Mouse (Mus musculus) neural tube, embryonic 12.5 days (tissue): ENCODE results near the gene Sertad2. TPM values are rescaled to one million over a fixed set of nuclear protein-coding genes. Genes with fewer than 3 reads are reported as not detected.
A peak's percentile ranks its signal among the peaks of the same experiment; 100 is the strongest.

Source experiments
- ATAC-seq: fragments of 200-750 bp; cut with Nextera tagmentation; 2 replicates; pipeline ENCODE4 v1.8.0; 2017; ENCODE audit warnings: low read depth, mild to moderate bottlenecking, moderate TSS enrichment, moderate library complexity; ENCODE audit not compliant: low FRiP score
- H3K27ac ChIP-seq: fragments of 300-500 bp; sonication (generic); 2 replicates; pipeline ENCODE4 v1.5.1; 2016
- H3K27me3 ChIP-seq: fragments of 300-500 bp; sonication (generic); replicated peaks from 2 replicates; pipeline ENCODE4 v1.6.1; 2016; ENCODE audit warnings: mild to moderate bottlenecking
- H3K36me3 ChIP-seq: fragments of 300-500 bp; sonication (generic); 2 replicates; pipeline ENCODE4 v1.6.1; 2016; ENCODE audit warnings: mild to moderate bottlenecking
- H3K4me1 ChIP-seq: fragments of 300-500 bp; sonication (generic); 2 replicates; pipeline ENCODE4 v1.6.1; 2016
- H3K4me2 ChIP-seq: fragments of 300-500 bp; sonication (generic); replicated peaks from 2 replicates; pipeline ENCODE4 v1.6.1; 2016; ENCODE audit warnings: mild to moderate bottlenecking
- H3K4me3 ChIP-seq: fragments of 300-500 bp; sonication (generic); 2 replicates; pipeline ENCODE4 v1.5.1; 2016
- H3K9ac ChIP-seq: fragments of 300-500 bp; sonication (generic); 2 replicates; pipeline ENCODE4 v1.6.1; 2016; ENCODE audit warnings: mild to moderate bottlenecking
- H3K9me3 ChIP-seq: fragments of 300-500 bp; sonication (generic); 2 replicates; pipeline ENCODE4 v1.6.1; 2016; ENCODE audit warnings: mild to moderate bottlenecking
- WGBS: fragments of 180-500 bp; shearing (Covaris S2); methylation state at CpG from one replicate; pipeline ENCODE4 v1.1.7; 2016; 5-methylcytosine and 5-hydroxymethylcytosine counted together
- polyA plus RNA-seq: library from polyadenylated mRNA; unstranded; fragments of >200 nt; fragmentation: Nextera tagmentation; extraction: Ambion mirVana; gene quantifications from 2 replicates; pipeline ENCODE4 v1.2.1, GENCODE M21; 2016

The Sertad2 gene
- polyA plus RNA-seq, result 35.4 and 35.7 TPM in 2 replicates

DNA sequence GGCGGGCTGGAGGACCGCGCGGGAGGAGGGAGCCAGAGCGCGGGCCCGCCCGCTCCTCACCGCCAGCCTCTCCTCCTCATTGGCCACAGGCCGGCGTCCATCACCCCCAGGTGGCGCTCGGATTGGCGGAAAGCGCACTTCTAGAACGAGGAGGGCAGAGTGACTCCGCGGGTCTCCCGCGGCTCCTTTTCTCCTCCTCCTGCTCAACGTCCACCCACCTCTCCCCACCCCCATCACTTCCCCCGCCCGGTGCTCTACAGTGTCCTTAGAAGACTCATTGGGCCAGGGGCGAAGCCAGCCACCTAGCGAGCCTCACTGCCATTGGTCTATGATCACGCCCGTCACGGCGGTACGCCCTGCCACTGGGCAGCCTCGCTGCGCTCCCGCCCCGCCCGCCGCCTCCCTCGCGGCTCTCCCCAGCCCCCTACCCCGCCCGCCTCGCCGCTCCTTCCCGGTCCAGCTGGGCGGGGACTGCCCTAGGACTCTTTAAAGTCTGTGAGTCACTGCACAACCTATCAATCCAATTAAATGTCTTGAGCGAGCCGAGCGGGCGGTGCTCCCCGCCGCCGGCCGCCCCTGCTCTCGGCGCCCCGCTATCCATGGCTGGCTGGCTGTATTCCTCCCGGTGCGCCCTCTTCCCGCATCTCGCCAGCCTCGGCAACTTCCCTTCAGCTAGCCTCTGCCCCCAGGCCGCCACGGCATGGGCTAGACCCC is at the start of gene Sertad2:
Gene Sertad2, plus strand, starts transcription at position 515 of the 714 bp plus-strand sequence.
- Histone ChIP-seq H3K4me3 (peak within 1 kb of the TSS; percentile 85), H3K4me2 (peak within 1 kb of the TSS; percentile 76), H3K27me3 (no peaks in the 10 kb centered on the region), H3K36me3 (no peaks in the 10 kb centered on the region), H3K27ac (peak within 1 kb of the TSS; percentile 92), H3K9me3 (no peaks in the 10 kb centered on the region), H3K4me1 (peaks cover 16% of the 10 kb centered on the region), H3K9ac (peak within 1 kb of the TSS; percentile 82)
- under 1% methylated on average over 61 of the region's 62 CpGs for WGBS
- peak; percentile 100 for ATAC-seq

DNA sequence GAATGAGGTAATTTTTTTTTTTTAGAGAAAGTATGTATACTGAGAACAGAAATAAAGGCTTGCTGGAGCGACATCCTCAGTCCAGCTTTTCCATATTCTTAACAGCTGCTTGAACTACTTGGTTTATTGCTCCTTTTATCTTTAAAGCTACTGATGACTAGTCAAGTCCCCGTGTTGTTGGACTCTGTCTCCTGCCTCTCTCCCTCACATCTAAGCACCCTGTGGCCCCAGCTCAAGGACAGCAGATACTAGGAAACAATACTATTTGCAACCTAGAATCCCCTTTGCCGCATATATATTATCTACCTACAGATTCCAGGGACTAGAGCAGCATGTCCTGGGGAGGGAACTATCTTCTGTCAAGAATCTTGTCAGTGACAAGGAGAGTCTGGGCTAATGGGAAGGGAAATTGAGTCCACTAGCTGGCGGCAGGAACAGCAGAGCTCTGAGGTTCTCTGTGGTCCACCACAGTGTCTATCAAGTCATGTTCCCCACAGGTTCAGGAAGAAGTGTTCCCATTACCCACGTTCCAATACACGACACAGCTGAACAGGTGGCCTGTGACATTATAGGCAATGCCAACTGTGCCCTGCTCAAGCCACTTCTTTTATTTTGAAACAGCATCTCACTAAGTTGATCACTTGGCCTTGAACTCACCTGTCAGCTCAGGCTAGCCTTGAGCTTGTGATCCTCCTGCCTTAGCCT is 49.0 kb upstream of the Sertad2 start:
- 82% methylated on average over 6 of the region's 6 CpGs for WGBS
- Histone ChIP-seq H3K4me3 (no peak overlapping the region), H3K27me3 (no peaks in the 10 kb centered on the region), H3K9me3 (no peaks in the 10 kb centered on the region), H3K27ac (no peak overlapping the region), H3K4me2 (no peak overlapping the region), H3K36me3 (no peaks in the 10 kb centered on the region), H3K9ac (no peak overlapping the region), H3K4me1 (no peaks in the 10 kb centered on the region)
- ATAC-seq, result no peak

DNA sequence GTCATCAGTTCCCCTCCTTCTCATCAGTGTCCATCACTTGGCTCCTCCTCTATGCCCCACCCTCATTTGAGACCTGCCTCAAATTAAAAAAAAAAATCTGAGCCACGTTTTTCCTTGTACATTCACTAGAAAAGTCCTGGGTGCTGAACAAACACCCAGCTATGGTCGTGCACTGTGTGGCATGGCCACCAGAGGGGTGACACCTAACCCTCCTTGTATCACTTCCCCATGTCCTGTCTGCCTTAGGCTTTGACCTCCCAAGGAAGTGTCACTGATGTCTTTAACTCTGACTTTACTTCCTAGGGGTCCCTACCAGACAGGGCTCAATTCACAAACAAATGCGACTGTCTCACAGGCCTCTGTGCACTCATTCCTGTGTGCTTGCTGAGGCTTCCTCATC is 42.5 kb upstream of the Sertad2 start:
- H3K27ac ChIP-seq, result no peak overlapping the region
- no peaks in the 10 kb centered on the region for H3K4me1 ChIP-seq
- H3K9ac ChIP-seq, result no peak overlapping the region
- WGBS, result 63% methylated on average over 3 of the region's 3 CpGs
- no peaks in the 10 kb centered on the region for H3K36me3 ChIP-seq
- H3K9me3 ChIP-seq, result no peaks in the 10 kb centered on the region
- ATAC-seq, result no peak
- H3K4me2 ChIP-seq, result no peak overlapping the region
- H3K4me3 ChIP-seq, result no peak overlapping the region
- no peaks in the 10 kb centered on the region for H3K27me3 ChIP-seq

GRCm38 (mm10) chr11:20501160-20501955 is 41.7 kb upstream of the Sertad2 start:
- H3K9me3 ChIP-seq, result no peaks in the 10 kb centered on the region
- no peaks in the 10 kb centered on the region for H3K4me1 ChIP-seq

GRCm38 (mm10) chr11:20513574-20513973 is 29.5 kb upstream of the Sertad2 start:
- H3K4me1 ChIP-seq, result no peaks in the 10 kb centered on the region
- H3K27ac ChIP-seq, result no peak overlapping the region
- no peak for ATAC-seq
- H3K9me3 ChIP-seq, result peaks cover 3% of the 10 kb centered on the region; the same call in 1 of the 2 replicates
- H3K9ac ChIP-seq, result no peak overlapping the region
- no peak overlapping the region for H3K4me2 ChIP-seq
- H3K4me3 ChIP-seq, result no peak overlapping the region
- no peaks in the 10 kb centered on the region for H3K27me3 ChIP-seq
- 88% methylated on average over 6 of the region's 6 CpGs for WGBS
- no peaks in the 10 kb centered on the region for H3K36me3 ChIP-seq

More at GRCm38 (mm10) chr11:20501160-20501955, 41.7 kb upstream of the Sertad2 start:
- Histone ChIP-seq H3K27ac (no peak overlapping the region), H3K27me3 (no peaks in the 10 kb centered on the region), H3K9ac (no peak overlapping the region), H3K36me3 (no peaks in the 10 kb centered on the region), H3K4me3 (no peak overlapping the region), H3K4me2 (no peak overlapping the region)
- WGBS, result 53% methylated on average over 5 of the region's 5 CpGs
- no peak for ATAC-seq

GRCm38 (mm10) chr11:20514757-20515156 is 28.3 kb upstream of the Sertad2 start:
- H3K27ac ChIP-seq, result no peak overlapping the region
- no peaks in the 10 kb centered on the region for H3K27me3 ChIP-seq
- H3K4me1 ChIP-seq, result no peaks in the 10 kb centered on the region
- no peak overlapping the region for H3K4me3 ChIP-seq
- H3K36me3 ChIP-seq, result no peaks in the 10 kb centered on the region
- H3K4me2 ChIP-seq, result no peak overlapping the region
- WGBS, result 86% methylated on average over 4 of the region's 4 CpGs
- H3K9me3 ChIP-seq, result peaks cover 3% of the 10 kb centered on the region; the same call in 1 of the 2 replicates
- no peak overlapping the region for H3K9ac ChIP-seq
- ATAC-seq, result no peak

- WGBS, result 92% methylated on average over 2 of the region's 2 CpGs
- Histone ChIP-seq H3K4me3 (no peak overlapping the region), H3K9me3 (no peaks in the 10 kb centered on the region), H3K27me3 (no peaks in the 10 kb centered on the region), H3K4me2 (no peak overlapping the region), H3K36me3 (no peaks in the 10 kb centered on the region), H3K27ac (no peak overlapping the region), H3K9ac (no peak overlapping the region), H3K4me1 (no peaks in the 10 kb centered on the region)
- ATAC-seq, result no peak
Measured at GRCm38 (mm10) chr11:20521321-20521720, 21.7 kb upstream of the Sertad2 start.

GRCm38 (mm10) chr11:20522750-20523149 is 20.3 kb upstream of the Sertad2 start:
- ATAC-seq, result no peak
- H3K9me3 ChIP-seq, result no peaks in the 10 kb centered on the region
- H3K4me2 ChIP-seq, result no peak overlapping the region
- 64% methylated on average over 4 of the region's 4 CpGs for WGBS
- H3K4me3 ChIP-seq, result no peak overlapping the region
- no peaks in the 10 kb centered on the region for H3K27me3 ChIP-seq
- H3K36me3 ChIP-seq, result no peaks in the 10 kb centered on the region
- H3K9ac ChIP-seq, result no peak overlapping the region
- no peak overlapping the region for H3K27ac ChIP-seq
- H3K4me1 ChIP-seq, result no peaks in the 10 kb centered on the region

DNA sequence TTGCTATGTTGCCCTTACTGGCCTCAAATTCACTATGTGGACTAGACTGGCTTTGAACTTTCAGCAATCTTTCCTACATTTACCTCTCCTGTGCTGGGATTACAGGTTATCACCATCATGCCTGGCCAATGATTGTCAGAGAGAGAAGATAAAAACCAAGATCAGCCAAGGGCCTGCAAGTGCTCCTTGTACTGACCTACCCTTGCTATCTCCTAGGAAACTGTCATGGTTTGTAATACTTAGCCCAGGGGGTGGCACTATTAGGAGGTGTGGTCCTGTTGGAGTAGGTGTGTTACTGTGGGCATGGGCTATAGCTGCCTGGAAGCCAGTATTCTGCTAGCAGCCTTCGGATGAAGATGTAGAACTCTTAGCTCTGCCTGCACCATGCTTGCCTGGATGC is 18.6 kb upstream of the Sertad2 start:
- no peak overlapping the region for H3K9ac ChIP-seq
- ATAC-seq, result no peak
- no peaks in the 10 kb centered on the region for H3K27me3 ChIP-seq
- H3K4me1 ChIP-seq, result no peaks in the 10 kb centered on the region
- H3K36me3 ChIP-seq, result no peaks in the 10 kb centered on the region
- H3K27ac ChIP-seq, result no peak overlapping the region
- H3K4me2 ChIP-seq, result no peak overlapping the region
- no peaks in the 10 kb centered on the region for H3K9me3 ChIP-seq
- no peak overlapping the region for H3K4me3 ChIP-seq
- WGBS, result 100% methylated on average over 1 of the region's 1 CpGs

- Histone ChIP-seq H3K4me3 (no peak overlapping the region), H3K9me3 (no peaks in the 10 kb centered on the region), H3K9ac (no peak overlapping the region), H3K27ac (no peak overlapping the region), H3K4me1 (no peaks in the 10 kb centered on the region), H3K36me3 (no peaks in the 10 kb centered on the region), H3K4me2 (no peak overlapping the region), H3K27me3 (no peaks in the 10 kb centered on the region)
- WGBS, result 84% methylated on average over 8 of the region's 8 CpGs
- no peak for ATAC-seq
Measured at GRCm38 (mm10) chr11:20525909-20526308, 17.1 kb upstream of the Sertad2 start.

- 89% methylated on average over 3 of the region's 3 CpGs for WGBS
- no peak for ATAC-seq
- H3K4me3 ChIP-seq, result no peak overlapping the region
- no peaks in the 10 kb centered on the region for H3K27me3 ChIP-seq
- H3K27ac ChIP-seq, result no peak overlapping the region
- peaks cover 4% of the 10 kb centered on the region; the same call in 1 of the 2 replicates for H3K4me1 ChIP-seq
- H3K9ac ChIP-seq, result no peak overlapping the region
- no peaks in the 10 kb centered on the region for H3K9me3 ChIP-seq
- no peak overlapping the region for H3K4me2 ChIP-seq
- no peaks in the 10 kb centered on the region for H3K36me3 ChIP-seq
Measured at GRCm38 (mm10) chr11:20527901-20528300, 15.2 kb upstream of the Sertad2 start.

- H3K4me3 ChIP-seq, result peak overlapping the region; percentile 45
- peak overlapping the region; percentile 65 for H3K9ac ChIP-seq
- H3K4me1 ChIP-seq, result peaks cover 4% of the 10 kb centered on the region; the same call in 1 of the 2 replicates
- 31% methylated on average over 1 of the region's 1 CpGs for WGBS
- ATAC-seq, result peak; percentile 45; the same call in 1 of the 2 replicates
- no peaks in the 10 kb centered on the region for H3K27me3 ChIP-seq
- H3K36me3 ChIP-seq, result no peaks in the 10 kb centered on the region
- peak overlapping the region; percentile 90 for H3K4me2 ChIP-seq
- H3K9me3 ChIP-seq, result no peaks in the 10 kb centered on the region
- no peak overlapping the region for H3K27ac ChIP-seq
Measured at GRCm38 (mm10) chr11:20531682-20531991, 11.4 kb upstream of the Sertad2 start.
